Mouse (Mus musculus): ENCODE results near the gene Paics. TPM values are rescaled to one million over a fixed set of nuclear protein-coding genes. Genes with fewer than 3 reads are reported as not detected.
A peak's percentile ranks its signal among the peaks of the same experiment; 100 is the strongest.
"Not testable (repeated sequence)": the region's sequence is repeated elsewhere in the genome, so short reads cannot be mapped to it uniquely, and the experiment has no call there.

Paics gene
- polyA plus RNA-seq (2014; fragmentation: Nextera tagmentation; extraction: Ambion mirVana), result 375 and 378 TPM in 2 replicates

DNA sequence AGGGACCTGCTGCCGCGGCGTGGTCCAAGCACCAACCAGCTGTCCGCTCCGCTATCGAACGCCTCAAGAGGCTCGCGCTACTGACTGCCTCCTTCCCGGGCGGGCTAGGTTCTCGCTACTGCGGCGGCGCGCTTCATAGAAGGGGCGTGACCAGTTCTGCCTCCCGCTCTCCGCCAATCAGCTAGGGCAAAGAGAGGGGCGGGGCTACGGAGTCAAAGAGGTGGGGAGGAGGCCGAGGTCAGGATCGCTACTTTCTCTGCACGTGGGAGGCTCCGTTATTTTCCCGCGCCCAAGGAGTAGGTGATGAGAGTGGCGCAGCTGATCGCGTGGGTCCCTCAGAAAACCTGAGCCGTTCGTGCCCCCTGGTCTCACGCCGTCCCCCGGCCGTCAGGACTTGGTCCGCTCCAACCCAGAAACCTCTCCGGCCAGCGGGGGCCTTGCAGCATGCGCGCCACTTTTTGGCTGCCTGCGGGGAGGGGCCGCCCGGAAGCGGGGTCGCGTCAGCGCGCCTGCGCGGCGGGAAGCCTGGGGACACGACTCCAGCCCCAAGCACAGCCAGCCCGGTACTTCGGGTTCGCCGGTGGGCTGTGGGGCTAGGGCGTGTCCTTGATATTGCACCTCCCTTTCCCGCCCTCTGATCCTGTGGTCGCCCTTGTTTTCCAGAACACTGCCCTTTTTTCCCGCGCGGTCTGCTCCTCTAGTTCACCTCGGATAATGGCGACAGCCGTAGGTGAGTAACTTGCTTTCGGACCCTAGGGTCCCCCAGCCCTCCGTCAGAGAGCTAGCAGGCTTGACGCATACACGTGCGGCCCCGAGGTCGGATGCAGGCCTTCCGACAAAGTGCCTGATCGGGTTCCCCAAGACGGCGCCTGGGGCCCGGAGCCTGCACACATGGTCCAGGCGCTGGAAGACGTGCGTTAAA lies at the start of gene Paics, which contains the start of gene Ppat:
Paics (plus strand) TSS at position 202 of the 922 bp plus-strand sequence.
Ppat (minus strand) TSS at position 473 of the 922 bp plus-strand sequence.
- Histone ChIP-seq H3K4me3 (ENCODE audit: low read depth, low read length) (peak within 1 kb of the TSS; percentile 68), H3K4me1 (ENCODE audit: control insufficient read depth, insufficient read depth, low read length) (no peaks in the 10 kb centered on the region; the same call in 1 of the 2 replicates), H3K27me3 (ENCODE audit: control insufficient read depth, insufficient read depth, low read length) (no peaks in the 10 kb centered on the region), H3K9me3 (ENCODE audit: control insufficient read depth, low read length) (no peaks in the 10 kb centered on the region), H3K9ac (ENCODE audit: low read length) (peak within 1 kb of the TSS; percentile 79), H3K27ac (ENCODE audit: low read depth, low read length) (peak within 1 kb of the TSS; percentile 83), H3K36me3 (ENCODE audit: control insufficient read depth, insufficient read depth, low read length) (peaks cover 3% of the 10 kb centered on the region; the same call in 1 of the 2 replicates), H3K4me2 (ENCODE audit: low read depth) (peak within 1 kb of the TSS; percentile 78)
- peak; percentile 97 for DNase-seq (ENCODE audit: low spot score)
- under 1% methylated on average over 71 of the region's 81 CpGs for WGBS
- ATAC-seq (ENCODE audit: insufficient read depth, low FRiP score, low TSS enrichment), result peak; percentile 96

DNA sequence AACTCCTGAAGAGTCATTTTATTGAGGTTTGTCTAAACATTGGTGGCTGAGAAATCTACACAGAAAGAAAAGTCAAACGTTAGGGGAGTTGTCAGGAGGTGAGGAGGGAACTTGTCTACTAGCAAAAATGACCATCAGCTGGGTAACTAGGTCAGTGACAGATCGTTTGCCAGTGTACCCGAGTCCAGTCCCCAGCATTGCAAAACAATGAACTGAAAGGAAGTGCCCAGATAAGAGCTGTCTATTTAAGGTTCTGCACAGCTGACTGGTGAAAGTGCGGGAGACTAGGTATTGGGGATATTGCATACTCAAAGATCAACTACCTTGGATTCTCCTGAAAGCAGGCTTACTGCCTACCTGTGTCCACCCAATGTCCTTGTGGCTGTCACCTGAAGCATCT lies 49.0 kb upstream of the Paics start:
- Histone ChIP-seq H3K4me3 (ENCODE audit: low read depth, low read length) (no peak overlapping the region), H3K27me3 (ENCODE audit: control insufficient read depth, insufficient read depth, low read length) (no peaks in the 10 kb centered on the region), H3K4me2 (ENCODE audit: low read depth) (no peak overlapping the region), H3K36me3 (ENCODE audit: control insufficient read depth, insufficient read depth, low read length) (0 out of 2 replicates have a peak, but pooled peaks cover 2% of the 10 kb centered on the region), H3K9ac (ENCODE audit: low read length) (no peak overlapping the region), H3K9me3 (ENCODE audit: control insufficient read depth, low read length) (no peaks in the 10 kb centered on the region), H3K27ac (ENCODE audit: low read depth, low read length) (no peak overlapping the region), H3K4me1 (ENCODE audit: control insufficient read depth, insufficient read depth, low read length) (no peaks in the 10 kb centered on the region)
- WGBS, result 81% methylated on average over 4 of the region's 4 CpGs
- ATAC-seq (ENCODE audit: insufficient read depth, low FRiP score, low TSS enrichment) (no peak), DNase-seq (ENCODE audit: low spot score) (no peak)

DNA sequence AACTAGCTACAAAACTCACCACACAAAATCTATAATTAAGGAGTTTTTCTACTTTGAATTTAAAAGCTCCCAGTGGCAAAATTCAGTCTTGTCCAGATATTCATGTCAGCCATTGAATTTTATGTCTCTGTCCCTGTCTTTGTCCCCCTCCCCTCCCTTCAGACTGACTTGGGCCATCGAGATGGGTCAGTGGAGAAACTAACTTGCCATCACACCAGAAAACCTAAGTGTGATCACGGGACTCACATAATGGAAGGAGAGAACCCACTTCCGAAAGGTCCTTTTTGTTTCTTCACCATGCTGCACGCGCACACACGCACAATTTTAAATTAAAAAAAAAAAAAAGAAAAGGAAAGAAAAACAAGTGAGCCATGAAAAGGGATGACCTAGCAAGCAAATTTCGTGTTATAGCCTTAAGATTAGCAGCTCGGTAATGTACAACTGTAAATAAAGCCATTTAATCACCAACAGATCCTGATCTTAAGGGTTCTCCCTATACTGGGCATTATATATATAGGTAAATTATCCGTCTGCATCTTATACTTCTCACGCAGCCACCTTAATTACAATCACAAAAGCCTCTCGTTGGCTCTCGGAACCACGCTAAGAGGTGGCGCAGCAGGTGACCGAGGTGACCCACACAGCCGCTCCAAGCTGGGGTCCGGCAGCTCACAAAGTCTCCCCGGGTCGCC lies 46.2 kb upstream of the Paics start:
- peak overlapping the region; percentile 81 for H3K9ac ChIP-seq (ENCODE audit: low read length)
- peak overlapping the region; percentile 73 for H3K4me3 ChIP-seq (ENCODE audit: low read depth, low read length)
- no peaks in the 10 kb centered on the region for H3K27me3 ChIP-seq (ENCODE audit: control insufficient read depth, insufficient read depth, low read length)
- H3K9me3 ChIP-seq (ENCODE audit: control insufficient read depth, low read length), result no peaks in the 10 kb centered on the region
- peak; percentile 4; the same call in 1 of the 2 replicates for ATAC-seq (ENCODE audit: insufficient read depth, low FRiP score, low TSS enrichment)
- no peaks in the 10 kb centered on the region for H3K4me1 ChIP-seq (ENCODE audit: control insufficient read depth, insufficient read depth, low read length)
- DNase-seq (ENCODE audit: low spot score), result peak; percentile 23
- 5% methylated on average over 19 of the region's 19 CpGs for WGBS
- H3K4me2 ChIP-seq (ENCODE audit: low read depth), result peak overlapping the region; percentile 57
- H3K36me3 ChIP-seq (ENCODE audit: control insufficient read depth, insufficient read depth, low read length), result 0 out of 2 replicates have a peak, but pooled peaks cover 2% of the 10 kb centered on the region
- H3K27ac ChIP-seq (ENCODE audit: low read depth, low read length), result no peak overlapping the region

DNA sequence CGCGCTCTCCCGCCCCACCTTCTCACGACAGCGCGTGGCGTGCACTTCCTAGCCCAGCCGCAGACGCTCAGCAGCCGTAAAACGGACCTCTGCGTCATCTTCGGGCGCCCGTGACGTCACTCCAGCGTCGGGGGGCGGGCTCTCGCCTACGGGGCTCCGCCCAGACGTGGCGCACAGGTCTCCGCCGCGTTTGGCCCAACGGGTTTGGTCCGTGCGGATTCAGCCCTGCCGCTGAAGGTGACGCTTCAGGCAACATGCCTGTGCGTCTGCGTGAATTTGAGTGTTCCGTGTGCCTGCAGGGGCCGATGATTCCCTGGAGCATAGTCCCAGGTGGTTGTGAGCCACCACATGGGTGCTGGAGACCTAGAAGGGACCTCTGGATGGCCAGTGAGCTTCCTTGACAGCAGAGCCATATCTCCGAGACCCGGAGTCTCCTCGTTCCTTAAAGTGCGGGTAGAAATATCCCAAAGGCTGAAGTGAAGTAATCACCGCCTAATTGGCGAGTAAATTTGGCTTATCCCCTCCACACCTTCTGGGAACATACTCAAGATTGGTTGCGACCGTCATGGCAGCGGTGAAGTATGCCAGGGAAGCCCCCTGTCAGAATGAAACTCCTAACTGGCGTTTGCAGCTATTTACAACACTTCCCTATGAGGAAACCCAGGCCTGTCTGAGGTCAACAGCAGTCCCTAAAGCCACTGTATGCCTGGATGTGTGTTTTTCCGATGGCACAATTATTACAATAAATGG lies 45.5 kb upstream of the Paics start, which contains the start of gene Aasdh:
Aasdh (minus strand) TSS at position 110 of the 750 bp plus-strand sequence.
- DNase-seq (ENCODE audit: low spot score), result peak; percentile 99
- Histone ChIP-seq H3K27me3 (ENCODE audit: control insufficient read depth, insufficient read depth, low read length) (no peaks in the 10 kb centered on the region), H3K9ac (ENCODE audit: low read length) (peak within 1 kb of the TSS; percentile 81), H3K9me3 (ENCODE audit: control insufficient read depth, low read length) (no peaks in the 10 kb centered on the region), H3K36me3 (ENCODE audit: control insufficient read depth, insufficient read depth, low read length) (0 out of 2 replicates have a peak, but pooled peaks cover 2% of the 10 kb centered on the region), H3K4me3 (ENCODE audit: low read depth, low read length) (peak within 1 kb of the TSS; percentile 73), H3K4me1 (ENCODE audit: control insufficient read depth, insufficient read depth, low read length) (no peaks in the 10 kb centered on the region), H3K4me2 (ENCODE audit: low read depth) (peak within 1 kb of the TSS; percentile 57), H3K27ac (ENCODE audit: low read depth, low read length) (0 out of 2 replicates have a peak within 1 kb of the TSS, but pooled peaks have one; percentile 54)
- peak; percentile 95 for ATAC-seq (ENCODE audit: insufficient read depth, low FRiP score, low TSS enrichment)
- WGBS, result under 1% methylated on average over 47 of the region's 47 CpGs

DNA sequence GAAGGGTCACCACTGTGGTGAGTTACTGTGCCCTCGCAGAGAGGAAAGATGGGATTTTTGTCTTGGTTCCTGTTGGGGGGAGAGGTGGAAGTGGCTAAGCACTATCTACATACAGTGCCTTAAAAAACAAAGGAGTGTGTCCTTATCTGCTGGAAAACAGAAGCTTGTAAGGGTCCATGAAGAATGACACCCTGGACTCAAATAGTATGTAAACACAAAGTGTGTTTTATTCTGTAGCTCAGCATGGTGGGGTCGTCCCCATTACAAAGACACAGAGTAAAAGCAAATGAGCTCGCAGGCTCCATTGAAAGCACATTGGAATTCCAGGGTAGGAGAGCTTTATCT lies 45.0 kb upstream of the Paics start:
- Histone ChIP-seq H3K36me3 (ENCODE audit: control insufficient read depth, insufficient read depth, low read length) (0 out of 2 replicates have a peak, but pooled peaks cover under 1% of the 10 kb centered on the region), H3K4me1 (ENCODE audit: control insufficient read depth, insufficient read depth, low read length) (no peaks in the 10 kb centered on the region), H3K9ac (ENCODE audit: low read length) (peak overlapping the region; percentile 81), H3K27ac (ENCODE audit: low read depth, low read length) (0 out of 2 replicates have a peak overlapping the region, but pooled peaks have one; percentile 54), H3K9me3 (ENCODE audit: control insufficient read depth, low read length) (no peaks in the 10 kb centered on the region), H3K4me2 (ENCODE audit: low read depth) (peak overlapping the region; percentile 57), H3K27me3 (ENCODE audit: control insufficient read depth, insufficient read depth, low read length) (no peaks in the 10 kb centered on the region), H3K4me3 (ENCODE audit: low read depth, low read length) (peak overlapping the region; percentile 73)
- DNase-seq (ENCODE audit: low spot score), result no peak
- 43% methylated on average over 3 of the region's 3 CpGs for WGBS
- no peak; the same call in 1 of the 2 replicates for ATAC-seq (ENCODE audit: insufficient read depth, low FRiP score, low TSS enrichment)

DNA sequence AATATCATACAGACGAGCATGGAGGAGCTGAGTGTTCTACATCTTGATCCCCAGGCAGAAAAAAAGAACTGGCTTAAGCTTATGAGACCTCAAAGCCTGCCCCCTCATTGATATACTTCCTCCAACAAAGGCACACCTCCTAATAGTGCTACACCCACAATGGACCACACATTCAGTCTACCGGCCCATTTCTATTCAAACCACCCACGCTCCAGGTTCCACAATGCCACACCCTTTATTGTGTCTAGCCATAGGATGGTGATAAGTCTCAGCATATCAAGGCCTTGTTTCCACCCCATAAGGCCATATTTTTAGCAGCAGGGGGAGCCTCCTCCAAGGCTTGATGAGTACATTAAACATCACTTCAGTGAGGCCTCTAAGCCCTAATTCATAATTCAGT lies 40.3 kb upstream of the Paics start:
- no peak overlapping the region for H3K9ac ChIP-seq (ENCODE audit: low read length)
- H3K27ac ChIP-seq (ENCODE audit: low read depth, low read length), result no peak overlapping the region
- H3K4me1 ChIP-seq (ENCODE audit: control insufficient read depth, insufficient read depth, low read length), result no peaks in the 10 kb centered on the region
- H3K4me2 ChIP-seq (ENCODE audit: low read depth), result no peak overlapping the region
- H3K36me3 ChIP-seq (ENCODE audit: control insufficient read depth, insufficient read depth, low read length), result no peaks in the 10 kb centered on the region
- no peak overlapping the region for H3K4me3 ChIP-seq (ENCODE audit: low read depth, low read length)
- DNase-seq (ENCODE audit: low spot score) (no peak), ATAC-seq (ENCODE audit: insufficient read depth, low FRiP score, low TSS enrichment) (no peak)
- no peaks in the 10 kb centered on the region for H3K27me3 ChIP-seq (ENCODE audit: control insufficient read depth, insufficient read depth, low read length)
- no peaks in the 10 kb centered on the region for H3K9me3 ChIP-seq (ENCODE audit: control insufficient read depth, low read length)
- WGBS, result 89% methylated on average over 3 of the region's 3 CpGs

DNA sequence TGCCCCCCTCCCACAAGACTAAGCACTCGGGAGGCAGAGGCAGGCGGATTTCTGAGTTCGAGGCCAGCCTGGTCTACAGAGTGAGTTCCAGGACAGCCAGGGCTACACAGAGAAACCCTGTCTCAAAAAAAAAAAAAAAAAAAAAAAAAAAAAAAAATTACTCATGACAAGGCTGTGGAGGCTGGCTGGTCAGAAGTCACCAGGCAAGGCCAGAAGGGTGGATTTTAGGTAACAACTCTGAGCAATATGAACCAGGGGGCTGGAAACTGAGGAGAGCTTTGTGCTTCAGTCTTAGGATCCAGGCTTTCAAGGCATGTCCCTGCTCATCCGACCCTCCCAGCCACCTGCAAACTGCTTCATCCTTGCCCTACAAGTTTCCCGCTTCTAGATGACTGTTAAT lies 38.6 kb upstream of the Paics start:
- H3K36me3 ChIP-seq (ENCODE audit: control insufficient read depth, insufficient read depth, low read length); H3K9me3 ChIP-seq (ENCODE audit: control insufficient read depth, low read length); DNase-seq (ENCODE audit: low spot score); H3K9ac ChIP-seq (ENCODE audit: low read length); H3K4me3 ChIP-seq (ENCODE audit: low read depth, low read length); H3K27ac ChIP-seq (ENCODE audit: low read depth, low read length); ATAC-seq (ENCODE audit: insufficient read depth, low FRiP score, low TSS enrichment); H3K27me3 ChIP-seq (ENCODE audit: control insufficient read depth, insufficient read depth, low read length); H3K4me2 ChIP-seq (ENCODE audit: low read depth); H3K4me1 ChIP-seq (ENCODE audit: control insufficient read depth, insufficient read depth, low read length): not testable (repeated sequence)
- 95% methylated on average over 5 of the region's 5 CpGs for WGBS

DNA sequence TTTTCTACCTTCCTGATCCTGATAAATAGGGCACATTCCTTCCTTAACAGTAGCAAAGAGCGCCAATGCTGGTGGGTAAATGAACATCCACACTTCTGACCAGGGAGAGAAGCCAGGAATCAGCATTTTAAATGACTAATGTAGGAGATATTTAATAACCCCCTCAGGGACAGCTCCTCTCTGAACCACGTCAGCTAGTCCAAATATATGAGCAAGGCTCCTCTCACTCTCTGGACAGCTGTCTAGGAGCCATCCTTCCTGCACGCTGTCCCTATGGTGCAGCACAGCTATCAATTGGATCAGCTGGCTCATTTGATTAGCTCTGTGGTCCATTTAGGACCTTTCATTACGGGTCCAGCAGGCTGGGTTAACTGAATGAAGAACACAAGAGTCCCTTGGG lies 28.3 kb upstream of the Paics start:
- Histone ChIP-seq H3K4me1 (ENCODE audit: control insufficient read depth, insufficient read depth, low read length) (no peaks in the 10 kb centered on the region), H3K9me3 (ENCODE audit: control insufficient read depth, low read length) (no peaks in the 10 kb centered on the region), H3K4me3 (ENCODE audit: low read depth, low read length) (no peak overlapping the region), H3K36me3 (ENCODE audit: control insufficient read depth, insufficient read depth, low read length) (peaks cover 11% of the 10 kb centered on the region), H3K9ac (ENCODE audit: low read length) (no peak overlapping the region), H3K27ac (ENCODE audit: low read depth, low read length) (no peak overlapping the region), H3K27me3 (ENCODE audit: control insufficient read depth, insufficient read depth, low read length) (no peaks in the 10 kb centered on the region), H3K4me2 (ENCODE audit: low read depth) (no peak overlapping the region)
- 80% methylated on average over 4 of the region's 4 CpGs for WGBS
- no peak for ATAC-seq (ENCODE audit: insufficient read depth, low FRiP score, low TSS enrichment)
- DNase-seq (ENCODE audit: low spot score), result no peak

All from neural tube, embryonic 11.5 days (tissue).